Mouse (Mus musculus): Measurements from ENCODE around the gene Ttc39b. TPM values are rescaled to one million over a fixed set of nuclear protein-coding genes. Genes with fewer than 3 reads are reported as not detected.
A peak's percentile ranks its signal among the peaks of the same experiment; 100 is the strongest.

The Ttc39b gene
- polyA plus RNA-seq (2014; fragmentation: Nextera tagmentation; extraction: Ambion mirVana) = 14.6 and 14.9 TPM in 2 replicates

DNA sequence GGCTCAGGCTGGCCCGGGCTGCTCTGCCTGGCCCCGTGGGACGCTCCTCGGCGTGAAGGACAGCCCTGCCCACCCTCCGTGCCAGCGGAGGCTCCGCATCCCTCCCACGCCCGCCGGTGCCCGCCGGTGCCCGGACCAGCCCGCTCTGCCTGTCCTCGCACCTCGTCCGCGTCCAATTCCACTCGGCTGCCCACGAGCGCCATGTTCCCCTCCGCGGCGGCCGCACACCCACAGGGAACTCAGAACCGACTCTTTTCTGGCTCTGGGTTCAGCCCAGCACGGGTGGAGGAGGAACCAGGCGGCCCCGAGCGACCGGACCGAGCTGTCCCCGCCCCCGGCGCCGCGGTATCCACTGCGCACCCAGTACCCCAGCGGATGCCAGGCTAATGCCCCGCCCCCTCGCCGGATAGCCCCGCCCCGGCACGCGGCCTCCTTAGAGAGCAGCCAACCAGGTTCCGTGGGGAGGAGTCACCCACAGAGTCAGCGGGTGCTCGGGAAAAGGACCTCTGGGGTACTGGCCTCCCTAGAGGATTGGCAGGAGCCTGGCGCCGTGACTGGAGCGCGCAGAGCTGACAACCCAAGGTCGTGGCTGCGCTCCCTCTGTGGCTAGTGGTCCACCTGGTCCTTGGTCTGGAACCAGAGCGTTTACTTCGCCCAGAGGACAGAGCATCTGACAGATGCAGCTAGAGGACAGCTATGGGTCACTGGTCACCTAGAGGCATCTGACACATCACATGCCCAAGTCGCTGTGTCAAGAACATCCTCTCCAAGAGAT lies at the start of gene Ttc39b:
Gene Ttc39b (minus strand): TSS at position 346 of the 775 bp plus-strand sequence.
- peak within 1 kb of the TSS; percentile 99 for H3K4me2 ChIP-seq (ENCODE audit: low read length)
- no peaks in the 10 kb centered on the region for H3K27me3 ChIP-seq (replicated peaks; ENCODE audit: control insufficient read depth, insufficient read depth, low read length)
- WGBS = under 1% methylated on average over 56 of the region's 59 CpGs
- H3K4me3 ChIP-seq (ENCODE audit: low read depth, low read length) = peak within 1 kb of the TSS; percentile 68
- no peak within 1 kb of the TSS; the same call in 1 of the 2 replicates for H3K27ac ChIP-seq (ENCODE audit: low read depth, low read length)
- peaks cover 5% of the 10 kb centered on the region; the same call in 1 of the 2 replicates for H3K4me1 ChIP-seq (ENCODE audit: control insufficient read depth, insufficient read depth, low read length)
- peak within 1 kb of the TSS; percentile 59 for H3K9ac ChIP-seq (ENCODE audit: low read length)
- peak; percentile 93 for DNase-seq (ENCODE audit: low spot score)
- no peaks in the 10 kb centered on the region for H3K9me3 ChIP-seq (replicated peaks; ENCODE audit: control insufficient read depth, low read length)
- peak; percentile 99 for ATAC-seq
- H3K36me3 ChIP-seq (ENCODE audit: control insufficient read depth, insufficient read depth, low read length) = no peaks in the 10 kb centered on the region

DNA sequence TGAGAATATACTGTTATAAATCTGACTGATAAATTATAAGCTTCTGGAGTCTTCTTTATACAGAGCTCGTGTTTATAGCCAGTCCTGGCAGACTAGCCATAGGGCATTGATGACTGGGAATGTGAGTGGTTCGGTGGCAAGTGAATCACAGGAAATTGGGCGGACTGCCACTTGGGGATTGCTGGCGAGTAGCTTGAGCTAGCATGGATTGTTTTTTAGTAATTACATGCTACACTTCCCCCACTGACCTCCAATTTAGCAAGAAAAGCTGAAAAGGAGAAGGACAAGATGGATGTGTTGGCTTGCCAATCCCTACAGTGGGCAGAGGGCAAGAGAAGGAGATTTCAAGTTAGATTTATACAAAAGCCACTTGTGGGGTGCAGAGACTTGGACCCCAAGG lies 49.3 kb upstream of the Ttc39b start:
- H3K4me3 ChIP-seq (ENCODE audit: low read depth, low read length) = no peak overlapping the region
- DNase-seq (ENCODE audit: low spot score) = peak; percentile 44
- 61% methylated on average over 4 of the region's 4 CpGs for WGBS

DNA sequence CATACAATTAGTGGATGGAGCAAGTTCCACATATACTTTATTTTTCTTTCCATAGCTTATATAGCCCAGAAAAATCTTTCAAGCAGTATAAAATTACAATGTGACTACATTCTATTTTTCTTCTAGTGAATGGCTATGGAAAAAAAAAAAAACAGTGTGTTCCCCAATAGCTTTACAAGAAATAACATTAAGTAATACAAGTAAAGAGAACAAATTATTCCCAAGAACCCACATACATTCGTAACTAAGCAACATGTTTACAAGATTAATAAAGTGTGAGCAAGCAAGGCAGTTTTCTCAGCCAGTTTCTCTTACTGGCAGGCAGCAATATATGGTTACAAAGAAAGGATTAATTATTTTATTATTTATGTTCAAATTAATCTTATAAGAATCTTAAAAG lies 33.7 kb upstream of the Ttc39b start:
- H3K9ac ChIP-seq (ENCODE audit: low read length) = no peak overlapping the region

More for the DNA sequence above, 49.3 kb upstream of the Ttc39b start:
- Histone ChIP-seq H3K4me1 (ENCODE audit: control insufficient read depth, insufficient read depth, low read length) (no peaks in the 10 kb centered on the region), H3K9ac (ENCODE audit: low read length) (no peak overlapping the region), H3K36me3 (ENCODE audit: control insufficient read depth, insufficient read depth, low read length) (no peaks in the 10 kb centered on the region), H3K9me3 (replicated peaks; ENCODE audit: control insufficient read depth, low read length) (no peaks in the 10 kb centered on the region), H3K27ac (ENCODE audit: low read depth, low read length) (no peak overlapping the region), H3K4me2 (ENCODE audit: low read length) (no peak overlapping the region), H3K27me3 (replicated peaks; ENCODE audit: control insufficient read depth, insufficient read depth, low read length) (no peaks in the 10 kb centered on the region)
- ATAC-seq = no peak

DNA sequence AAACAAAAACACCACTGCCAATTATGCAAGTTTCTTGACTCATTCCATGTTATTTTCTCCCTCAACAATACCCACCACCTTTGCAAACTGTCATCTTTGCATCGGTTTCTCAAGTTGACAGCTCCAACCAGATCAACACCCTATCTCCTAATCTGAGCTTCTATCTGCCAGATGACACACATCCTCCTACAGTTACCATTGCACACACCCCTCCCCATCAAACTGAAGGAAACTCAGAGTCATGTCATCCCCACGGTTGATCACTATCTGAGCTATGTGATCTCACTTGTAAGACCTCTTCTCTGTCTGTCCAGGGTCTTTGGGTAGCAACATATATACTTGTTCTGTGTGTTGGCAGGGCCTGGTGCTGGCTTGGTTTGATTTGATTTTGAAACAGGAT lies 30.7 kb upstream of the Ttc39b start:
- Histone ChIP-seq H3K4me2 (ENCODE audit: low read length) (no peak overlapping the region), H3K9ac (ENCODE audit: low read length) (no peak overlapping the region), H3K27ac (ENCODE audit: low read depth, low read length) (no peak overlapping the region), H3K4me3 (ENCODE audit: low read depth, low read length) (no peak overlapping the region), H3K4me1 (ENCODE audit: control insufficient read depth, insufficient read depth, low read length) (no peaks in the 10 kb centered on the region), H3K27me3 (replicated peaks; ENCODE audit: control insufficient read depth, insufficient read depth, low read length) (no peaks in the 10 kb centered on the region), H3K9me3 (replicated peaks; ENCODE audit: control insufficient read depth, low read length) (no peaks in the 10 kb centered on the region), H3K36me3 (ENCODE audit: control insufficient read depth, insufficient read depth, low read length) (no peaks in the 10 kb centered on the region)
- WGBS = 92% methylated on average over 2 of the region's 2 CpGs
- DNase-seq (ENCODE audit: low spot score) = no peak
- no peak for ATAC-seq

More for the DNA sequence above, 33.7 kb upstream of the Ttc39b start:
- 88% methylated on average over 1 of the region's 1 CpGs for WGBS
- no peak for ATAC-seq
- no peak overlapping the region for H3K4me3 ChIP-seq (ENCODE audit: low read depth, low read length)
- no peaks in the 10 kb centered on the region for H3K4me1 ChIP-seq (ENCODE audit: control insufficient read depth, insufficient read depth, low read length)
- no peaks in the 10 kb centered on the region for H3K36me3 ChIP-seq (ENCODE audit: control insufficient read depth, insufficient read depth, low read length)
- no peaks in the 10 kb centered on the region; the same call in 1 of the 2 replicates for H3K9me3 ChIP-seq (replicated peaks; ENCODE audit: control insufficient read depth, low read length)
- H3K27ac ChIP-seq (ENCODE audit: low read depth, low read length) = no peak overlapping the region
- H3K4me2 ChIP-seq (ENCODE audit: low read length) = no peak overlapping the region
- no peak for DNase-seq (ENCODE audit: low spot score)
- H3K27me3 ChIP-seq (replicated peaks; ENCODE audit: control insufficient read depth, insufficient read depth, low read length) = no peaks in the 10 kb centered on the region

DNA sequence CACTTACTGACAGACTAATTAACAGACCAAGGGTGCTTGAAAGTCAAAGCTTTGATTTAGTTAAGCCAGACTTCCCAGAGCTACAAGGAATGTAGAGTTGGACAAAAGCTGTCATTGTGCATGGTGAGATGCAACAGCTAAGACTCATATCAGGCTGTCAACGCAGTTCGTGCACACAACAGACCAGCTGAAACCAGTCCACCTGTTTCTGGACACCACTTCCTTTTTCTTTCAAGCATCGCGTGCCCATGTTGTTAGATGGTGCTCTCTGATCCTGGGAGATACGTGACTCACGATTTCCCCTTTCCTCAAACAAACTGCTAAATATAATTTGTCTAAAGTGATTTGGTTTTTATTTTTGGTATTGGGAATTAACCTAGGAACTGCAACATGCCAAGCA lies 29.9 kb upstream of the Ttc39b start:
- no peaks in the 10 kb centered on the region for H3K4me1 ChIP-seq (ENCODE audit: control insufficient read depth, insufficient read depth, low read length)
- DNase-seq (ENCODE audit: low spot score) (no peak), ATAC-seq (no peak)
- no peaks in the 10 kb centered on the region for H3K36me3 ChIP-seq (ENCODE audit: control insufficient read depth, insufficient read depth, low read length)
- no peaks in the 10 kb centered on the region for H3K9me3 ChIP-seq (replicated peaks; ENCODE audit: control insufficient read depth, low read length)
- H3K27ac ChIP-seq (ENCODE audit: low read depth, low read length) = no peak overlapping the region
- H3K4me2 ChIP-seq (ENCODE audit: low read length) = no peak overlapping the region
- H3K4me3 ChIP-seq (ENCODE audit: low read depth, low read length) = no peak overlapping the region
- H3K27me3 ChIP-seq (replicated peaks; ENCODE audit: control insufficient read depth, insufficient read depth, low read length) = no peaks in the 10 kb centered on the region
- H3K9ac ChIP-seq (ENCODE audit: low read length) = no peak overlapping the region
- WGBS = 81% methylated on average over 6 of the region's 6 CpGs

DNA sequence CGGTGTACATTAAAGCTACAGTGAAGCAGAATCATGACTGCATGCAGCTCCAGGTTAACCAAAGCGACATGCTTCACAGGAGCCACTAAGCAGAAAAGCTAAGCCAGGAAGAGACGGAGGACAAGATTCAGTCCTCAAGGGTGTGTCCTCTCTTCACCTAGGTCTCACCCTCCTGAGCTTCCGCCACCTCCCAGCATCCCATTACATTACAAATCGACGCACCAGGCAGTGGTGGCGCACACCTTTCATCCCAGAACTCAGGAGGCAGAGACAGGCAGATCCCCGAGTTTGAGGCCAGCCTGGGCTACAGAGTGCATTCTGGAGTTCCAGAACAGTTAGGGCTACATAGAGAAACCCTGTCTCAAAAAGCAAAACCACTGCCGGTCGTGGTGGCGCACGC lies 29.2 kb upstream of the Ttc39b start:
- H3K9ac ChIP-seq (ENCODE audit: low read length) = no peak overlapping the region

DNA sequence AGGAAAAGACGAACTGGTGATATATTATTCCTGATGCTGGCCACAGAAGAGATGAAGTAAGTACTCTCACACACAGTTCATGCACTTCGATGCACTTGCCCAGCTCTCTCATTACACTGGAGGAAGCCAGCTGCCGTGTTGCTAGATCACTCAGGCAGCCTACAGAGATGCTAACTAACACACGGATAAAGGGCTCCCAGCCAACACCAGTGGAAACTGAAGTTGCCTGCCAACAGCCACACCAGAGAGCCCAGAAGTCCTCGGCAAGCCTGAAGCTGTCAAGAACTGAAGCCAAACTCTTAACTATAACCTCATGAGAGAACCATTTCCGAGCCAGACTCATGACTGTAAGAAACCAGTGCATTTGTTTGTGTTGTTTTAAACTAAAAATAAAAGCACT lies 26.7 kb upstream of the Ttc39b start:
- DNase-seq (ENCODE audit: low spot score) (peak; percentile 95), ATAC-seq (peak; percentile 96)
- Histone ChIP-seq H3K36me3 (ENCODE audit: control insufficient read depth, insufficient read depth, low read length) (no peaks in the 10 kb centered on the region), H3K9ac (ENCODE audit: low read length) (no peak overlapping the region), H3K27me3 (replicated peaks; ENCODE audit: control insufficient read depth, insufficient read depth, low read length) (no peaks in the 10 kb centered on the region), H3K4me2 (ENCODE audit: low read length) (no peak overlapping the region), H3K4me3 (ENCODE audit: low read depth, low read length) (no peak overlapping the region), H3K27ac (ENCODE audit: low read depth, low read length) (no peak overlapping the region), H3K4me1 (ENCODE audit: control insufficient read depth, insufficient read depth, low read length) (no peaks in the 10 kb centered on the region), H3K9me3 (replicated peaks; ENCODE audit: control insufficient read depth, low read length) (no peaks in the 10 kb centered on the region)
- WGBS = 36% methylated on average over 6 of the region's 6 CpGs

More for the DNA sequence above, 29.2 kb upstream of the Ttc39b start:
- H3K9me3 ChIP-seq (replicated peaks; ENCODE audit: control insufficient read depth, low read length) = no peaks in the 10 kb centered on the region
- H3K27ac ChIP-seq (ENCODE audit: low read depth, low read length) = no peak overlapping the region
- H3K36me3 ChIP-seq (ENCODE audit: control insufficient read depth, insufficient read depth, low read length) = no peaks in the 10 kb centered on the region
- no peak for DNase-seq (ENCODE audit: low spot score)
- no peaks in the 10 kb centered on the region for H3K4me1 ChIP-seq (ENCODE audit: control insufficient read depth, insufficient read depth, low read length)
- 95% methylated on average over 12 of the region's 12 CpGs for WGBS
- no peak for ATAC-seq
- no peak overlapping the region for H3K4me2 ChIP-seq (ENCODE audit: low read length)
- no peak overlapping the region for H3K4me3 ChIP-seq (ENCODE audit: low read depth, low read length)
- no peaks in the 10 kb centered on the region for H3K27me3 ChIP-seq (replicated peaks; ENCODE audit: control insufficient read depth, insufficient read depth, low read length)

DNA sequence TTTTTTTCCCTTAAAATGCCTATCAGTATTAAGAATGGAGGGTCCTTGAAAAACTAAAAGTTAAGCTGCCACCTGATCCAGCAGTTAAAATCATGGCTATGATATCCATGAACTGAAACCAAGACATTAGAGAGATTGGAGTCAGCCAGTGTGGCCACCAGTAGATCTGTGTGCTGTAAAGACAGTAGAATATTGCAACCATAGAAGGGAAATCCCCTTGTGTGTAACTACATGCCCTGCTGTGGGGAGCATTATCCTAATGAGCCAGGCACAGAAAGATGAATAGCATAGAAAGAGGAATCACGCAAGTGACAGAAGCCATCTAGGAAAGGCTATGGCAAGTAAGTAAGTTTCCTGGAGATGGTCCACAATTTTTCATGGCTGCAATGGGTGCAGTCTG lies 24.9 kb upstream of the Ttc39b start:
- Histone ChIP-seq H3K36me3 (ENCODE audit: control insufficient read depth, insufficient read depth, low read length) (no peaks in the 10 kb centered on the region), H3K27me3 (replicated peaks; ENCODE audit: control insufficient read depth, insufficient read depth, low read length) (no peaks in the 10 kb centered on the region), H3K27ac (ENCODE audit: low read depth, low read length) (no peak overlapping the region), H3K4me2 (ENCODE audit: low read length) (no peak overlapping the region), H3K9me3 (replicated peaks; ENCODE audit: control insufficient read depth, low read length) (no peaks in the 10 kb centered on the region), H3K9ac (ENCODE audit: low read length) (no peak overlapping the region), H3K4me3 (ENCODE audit: low read depth, low read length) (no peak overlapping the region), H3K4me1 (ENCODE audit: control insufficient read depth, insufficient read depth, low read length) (no peaks in the 10 kb centered on the region)
- 87% methylated on average over 1 of the region's 1 CpGs for WGBS
- no peak for DNase-seq (ENCODE audit: low spot score)
- ATAC-seq = no peak

DNA sequence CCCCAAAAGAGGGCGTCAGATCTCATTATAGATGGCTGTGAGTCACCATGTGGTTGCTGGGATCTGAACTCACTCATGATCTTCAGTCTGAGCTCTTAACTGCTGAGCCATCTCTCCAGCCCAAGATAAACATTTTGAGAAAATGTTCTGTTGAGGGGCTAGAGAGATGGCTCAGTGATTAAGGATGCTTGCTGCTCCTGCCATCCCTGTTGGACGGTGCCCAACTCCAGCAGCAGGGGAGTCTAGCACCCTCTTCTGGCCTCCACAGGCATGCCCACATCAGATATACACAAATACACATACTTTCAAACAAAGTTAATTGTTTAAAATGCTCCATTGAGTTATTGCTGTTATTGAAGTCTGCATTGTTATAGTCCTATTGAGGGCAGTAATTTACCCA lies 19.8 kb upstream of the Ttc39b start:
- DNase-seq (ENCODE audit: low spot score) (peak; percentile 23), ATAC-seq (no peak)
- H3K27ac ChIP-seq (ENCODE audit: low read depth, low read length) = no peak overlapping the region
- H3K9me3 ChIP-seq (replicated peaks; ENCODE audit: control insufficient read depth, low read length) = no peaks in the 10 kb centered on the region
- no peak overlapping the region for H3K4me2 ChIP-seq (ENCODE audit: low read length)
- no peak overlapping the region for H3K4me3 ChIP-seq (ENCODE audit: low read depth, low read length)
- no peaks in the 10 kb centered on the region for H3K36me3 ChIP-seq (ENCODE audit: control insufficient read depth, insufficient read depth, low read length)
- 72% methylated on average over 2 of the region's 2 CpGs for WGBS
- no peaks in the 10 kb centered on the region for H3K4me1 ChIP-seq (ENCODE audit: control insufficient read depth, insufficient read depth, low read length)
- H3K9ac ChIP-seq (ENCODE audit: low read length) = no peak overlapping the region
- H3K27me3 ChIP-seq (replicated peaks; ENCODE audit: control insufficient read depth, insufficient read depth, low read length) = no peaks in the 10 kb centered on the region

All from forebrain, embryonic 14.5 days (tissue).